Mouse (Mus musculus) kidney, postnatal 4 days (tissue): ENCODE measurements around the gene Clns1a.

Experiments
- DNase-seq, 2 experiments: peaks; one replicate each; pipeline ENCODE4 v3.0.0; 2021; ENCODE audit warnings: mixed read lengths in 2 of 2

Clns1a gene

GRCm38 (mm10) chr7:97728666-97729614 lies 32.5 kb downstream of the Clns1a start:
- DNase-seq, result no peak

- no peak for DNase-seq
Observed at GRCm38 (mm10) chr7:97730427-97730826, 34.0 kb downstream of the Clns1a start.

- DNase-seq, result no peak
Observed at GRCm38 (mm10) chr7:97733606-97734005, 37.2 kb downstream of the Clns1a start.

- DNase-seq, result peak; percentile 28 to 46
Observed at GRCm38 (mm10) chr7:97735021-97735420, 38.6 kb downstream of the Clns1a start.

- DNase-seq, result peak in 1 of 2 experiments; percentile 18
Observed at GRCm38 (mm10) chr7:97735886-97736420, 39.5 kb downstream of the Clns1a start.

- DNase-seq, result no peak
Observed at GRCm38 (mm10) chr7:97737256-97737637, 40.8 kb downstream of the Clns1a start.

GRCm38 (mm10) chr7:97737638-97738456 lies 41.4 kb downstream of the Clns1a start, which contains the start of gene Aqp11:
Gene Aqp11, minus strand, starts transcription at chr7:97738289.
- peak; percentile 90 to 94 for DNase-seq

- DNase-seq, result peak in 1 of 2 experiments; percentile 36
Observed at GRCm38 (mm10) chr7:97740948-97741347, 44.5 kb downstream of the Clns1a start.

GRCm38 (mm10) chr7:97741756-97742291 lies 45.4 kb downstream of the Clns1a start:
- no peak for DNase-seq

- DNase-seq, result peak; percentile 79 to 84
Observed at GRCm38 (mm10) chr7:97745299-97745698, 48.9 kb downstream of the Clns1a start.

- DNase-seq, result no peak
Observed at GRCm38 (mm10) chr7:97747176-97747707, 50.8 kb downstream of the Clns1a start.

GRCm38 (mm10) chr7:97747787-97748497 lies 51.5 kb downstream of the Clns1a start:
- peak; percentile 92 to 93 for DNase-seq

GRCm38 (mm10) chr7:97748527-97749206 lies 52.2 kb downstream of the Clns1a start:
- DNase-seq, result peak; percentile 22 to 37

GRCm38 (mm10) chr7:97749207-97750190 lies 53.1 kb downstream of the Clns1a start:
- DNase-seq, result peak; percentile 23 to 29

- DNase-seq, result no peak
Observed at GRCm38 (mm10) chr7:97756967-97757881, 60.8 kb downstream of the Clns1a start.

- no peak for DNase-seq
Observed at GRCm38 (mm10) chr7:97764591-97764990, 68.2 kb downstream of the Clns1a start.

- no peak for DNase-seq
Observed at GRCm38 (mm10) chr7:97765181-97765962, 68.9 kb downstream of the Clns1a start.

- DNase-seq, result no peak
Observed at GRCm38 (mm10) chr7:97765963-97766347, 69.5 kb downstream of the Clns1a start.
